Mouse (Mus musculus): ENCODE measurements around the gene Taf15. TPM values are rescaled to one million over a fixed set of nuclear protein-coding genes. Genes with fewer than 3 reads are reported as not detected.

The Taf15 gene
- polyA plus RNA-seq, 1 experiment from 2014 or later: 4.0 TPM

- WGBS: 1% methylated on average over 46 of the region's 52 CpGs
- no peaks in the 10 kb centered on the region for H3K36me3 ChIP-seq (ENCODE audit: control insufficient read depth, insufficient read depth, low read length)
- peak overlapping the region; percentile 76 for H3K4me2 ChIP-seq (replicated peaks; ENCODE audit: low read depth)
- H3K27me3 ChIP-seq (ENCODE audit: control insufficient read depth, insufficient read depth, low read length): no peaks in the 10 kb centered on the region
- H3K4me3 ChIP-seq (ENCODE audit: low read depth, low read length): peak overlapping the region; percentile 91
- peak; percentile 79 for ATAC-seq (ENCODE audit: low FRiP score, low TSS enrichment)
- H3K9me3 ChIP-seq (ENCODE audit: control insufficient read depth, low read length): no peaks in the 10 kb centered on the region
- no peak for TF ChIP-seq CTCF (IDR thresholded peaks at IDR 0.05; ENCODE audit: low read depth)
- no peak for TF ChIP-seq EP300 (optimal IDR thresholded peaks at IDR 0.05)
- H3K27ac ChIP-seq (replicated peaks): peak overlapping the region; percentile 94
- DNase-seq (ENCODE audit: low spot score): no peak
- peaks cover 5% of the 10 kb centered on the region for H3K4me1 ChIP-seq (replicated peaks; ENCODE audit: control insufficient read depth, insufficient read depth)
- peak overlapping the region; percentile 91 for H3K9ac ChIP-seq (ENCODE audit: low read length)
These were observed 540 bp downstream of the Taf15 start for GRCm38 (mm10) chr11:83473235-83474016.

- Histone ChIP-seq H3K4me1 (replicated peaks; ENCODE audit: control insufficient read depth, insufficient read depth) (no peaks in the 10 kb centered on the region), H3K36me3 (ENCODE audit: control insufficient read depth, insufficient read depth, low read length) (peaks cover 4% of the 10 kb centered on the region; the same call in 1 of the 2 replicates), H3K27me3 (ENCODE audit: control insufficient read depth, insufficient read depth, low read length) (no peaks in the 10 kb centered on the region), H3K4me3 (ENCODE audit: low read depth, low read length) (no peak overlapping the region), H3K27ac (replicated peaks) (no peak overlapping the region), H3K9ac (ENCODE audit: low read length) (no peak overlapping the region), H3K4me2 (replicated peaks; ENCODE audit: low read depth) (no peak overlapping the region), H3K9me3 (ENCODE audit: control insufficient read depth, low read length) (no peaks in the 10 kb centered on the region)
- DNase-seq (ENCODE audit: low spot score) (no peak), ATAC-seq (ENCODE audit: low FRiP score, low TSS enrichment) (no peak)
- 89% methylated on average over 4 of the region's 4 CpGs for WGBS
- TF ChIP-seq EP300 (optimal IDR thresholded peaks at IDR 0.05): no peak
- peak; percentile 38 for TF ChIP-seq CTCF (IDR thresholded peaks at IDR 0.05; ENCODE audit: low read depth)
These were observed 18.6 kb downstream of the Taf15 start for GRCm38 (mm10) chr11:83491488-83491887.

GRCm38 (mm10) chr11:83495571-83495970, 22.7 kb downstream of the Taf15 start:
- Histone ChIP-seq H3K9me3 (ENCODE audit: control insufficient read depth, low read length) (no peaks in the 10 kb centered on the region), H3K4me1 (replicated peaks; ENCODE audit: control insufficient read depth, insufficient read depth) (no peaks in the 10 kb centered on the region), H3K27ac (replicated peaks) (no peak overlapping the region), H3K4me2 (replicated peaks; ENCODE audit: low read depth) (no peak overlapping the region), H3K4me3 (ENCODE audit: low read depth, low read length) (no peak overlapping the region), H3K9ac (ENCODE audit: low read length) (no peak overlapping the region), H3K36me3 (ENCODE audit: control insufficient read depth, insufficient read depth, low read length) (no peaks in the 10 kb centered on the region), H3K27me3 (ENCODE audit: control insufficient read depth, insufficient read depth, low read length) (no peaks in the 10 kb centered on the region)
- no peak for DNase-seq (ENCODE audit: low spot score)
- ATAC-seq (ENCODE audit: low FRiP score, low TSS enrichment): no peak
- WGBS: 72% methylated on average over 2 of the region's 2 CpGs
- TF ChIP-seq EP300 (optimal IDR thresholded peaks at IDR 0.05): no peak
- TF ChIP-seq CTCF (IDR thresholded peaks at IDR 0.05; ENCODE audit: low read depth): no peak

GRCm38 (mm10) chr11:83504308-83504707, 31.4 kb downstream of the Taf15 start:
- no peak overlapping the region for H3K4me3 ChIP-seq (ENCODE audit: low read depth, low read length)
- peaks cover 22% of the 10 kb centered on the region for H3K36me3 ChIP-seq (ENCODE audit: control insufficient read depth, insufficient read depth, low read length)
- no peak overlapping the region for H3K27ac ChIP-seq (replicated peaks)
- WGBS: 93% methylated on average over 5 of the region's 5 CpGs
- no peak for TF ChIP-seq EP300 (optimal IDR thresholded peaks at IDR 0.05)
- no peak for TF ChIP-seq CTCF (IDR thresholded peaks at IDR 0.05; ENCODE audit: low read depth)
- no peaks in the 10 kb centered on the region for H3K27me3 ChIP-seq (ENCODE audit: control insufficient read depth, insufficient read depth, low read length)
- no peaks in the 10 kb centered on the region for H3K4me1 ChIP-seq (replicated peaks; ENCODE audit: control insufficient read depth, insufficient read depth)
- no peak overlapping the region for H3K9ac ChIP-seq (ENCODE audit: low read length)
- no peaks in the 10 kb centered on the region for H3K9me3 ChIP-seq (ENCODE audit: control insufficient read depth, low read length)
- no peak overlapping the region for H3K4me2 ChIP-seq (replicated peaks; ENCODE audit: low read depth)
- DNase-seq (ENCODE audit: low spot score) (no peak), ATAC-seq (ENCODE audit: low FRiP score, low TSS enrichment) (no peak)

GRCm38 (mm10) chr11:83509521-83509920, 36.6 kb downstream of the Taf15 start:
- Histone ChIP-seq H3K9me3 (ENCODE audit: control insufficient read depth, low read length) (no peaks in the 10 kb centered on the region), H3K4me3 (ENCODE audit: low read depth, low read length) (no peak overlapping the region), H3K27me3 (ENCODE audit: control insufficient read depth, insufficient read depth, low read length) (no peaks in the 10 kb centered on the region), H3K9ac (ENCODE audit: low read length) (no peak overlapping the region), H3K4me1 (replicated peaks; ENCODE audit: control insufficient read depth, insufficient read depth) (no peaks in the 10 kb centered on the region), H3K27ac (replicated peaks) (no peak overlapping the region), H3K4me2 (replicated peaks; ENCODE audit: low read depth) (no peak overlapping the region), H3K36me3 (ENCODE audit: control insufficient read depth, insufficient read depth, low read length) (peaks cover 4% of the 10 kb centered on the region; the same call in 1 of the 2 replicates)
- DNase-seq (ENCODE audit: low spot score) (no peak), ATAC-seq (ENCODE audit: low FRiP score, low TSS enrichment) (no peak)
- no peak for TF ChIP-seq EP300 (optimal IDR thresholded peaks at IDR 0.05)
- no peak for TF ChIP-seq CTCF (IDR thresholded peaks at IDR 0.05; ENCODE audit: low read depth)

- no peak for TF ChIP-seq CTCF (IDR thresholded peaks at IDR 0.05; ENCODE audit: low read depth)
- no peak for TF ChIP-seq EP300 (optimal IDR thresholded peaks at IDR 0.05)
- DNase-seq (ENCODE audit: low spot score) (no peak), ATAC-seq (ENCODE audit: low FRiP score, low TSS enrichment) (no peak)
- Histone ChIP-seq H3K4me1 (replicated peaks; ENCODE audit: control insufficient read depth, insufficient read depth) (no peaks in the 10 kb centered on the region), H3K27ac (replicated peaks) (no peak overlapping the region), H3K36me3 (ENCODE audit: control insufficient read depth, insufficient read depth, low read length) (no peaks in the 10 kb centered on the region), H3K4me3 (ENCODE audit: low read depth, low read length) (no peak overlapping the region), H3K9me3 (ENCODE audit: control insufficient read depth, low read length) (no peaks in the 10 kb centered on the region), H3K9ac (ENCODE audit: low read length) (no peak overlapping the region), H3K27me3 (ENCODE audit: control insufficient read depth, insufficient read depth, low read length) (no peaks in the 10 kb centered on the region), H3K4me2 (replicated peaks; ENCODE audit: low read depth) (no peak overlapping the region)
These were observed 44.3 kb downstream of the Taf15 start for GRCm38 (mm10) chr11:83517153-83517552.
